Mouse (Mus musculus) limb, embryonic 14.5 days (tissue): ENCODE data around the gene Spata13. TPM values are rescaled to one million over a fixed set of nuclear protein-coding genes. Genes with fewer than 3 reads are reported as not detected.

Experiments used
- ATAC-seq: fragments of 200-750 bp; cut with Nextera tagmentation; 2 replicates; pipeline ENCODE4 v1.8.0; 2017; ENCODE audit warnings: low read depth, moderate number of reproducible peaks, moderate TSS enrichment; ENCODE audit not compliant: low FRiP score
- DNase-seq: peaks from one replicate; pipeline ENCODE4 v3.0.0-alpha.2; 2015; ENCODE audit warnings: low spot score
- H3K27ac ChIP-seq: fragments of 300-500 bp; sonication (generic); replicated peaks from 2 replicates; pipeline ENCODE4 v1.5.1; 2014; ENCODE audit warnings: low read depth, mild to moderate bottlenecking, low read length, moderate library complexity, mixed read lengths
- H3K27me3 ChIP-seq: fragments of 300-500 bp; sonication (generic); 2 replicates; pipeline ENCODE4 v1.6.1; 2014; ENCODE audit warnings: low read length, mixed read lengths; ENCODE audit not compliant: control insufficient read depth, insufficient read depth
- H3K36me3 ChIP-seq: fragments of 300-500 bp; sonication (generic); 2 replicates; pipeline ENCODE4 v1.6.1; 2014; ENCODE audit warnings: mild to moderate bottlenecking, low read length, moderate library complexity, mixed read lengths; ENCODE audit not compliant: control insufficient read depth, insufficient read depth
- H3K4me1 ChIP-seq: fragments of 300-500 bp; sonication (generic); 2 replicates; pipeline ENCODE4 v1.6.1; 2014; ENCODE audit warnings: antibody characterized with exemption, low read length, mixed read lengths; ENCODE audit not compliant: control insufficient read depth, insufficient read depth
- H3K4me2 ChIP-seq: fragments of 300-500 bp; sonication (generic); replicated peaks from 2 replicates; pipeline ENCODE4 v1.6.1; 2014; ENCODE audit warnings: low read depth, mild to moderate bottlenecking, low read length, moderate library complexity; ENCODE audit not compliant: severe bottlenecking
- H3K4me3 ChIP-seq: fragments of 300-500 bp; sonication (generic); replicated peaks from 2 replicates; pipeline ENCODE4 v1.5.1; 2014; ENCODE audit warnings: low read length
- H3K9ac ChIP-seq: fragments of 300-500 bp; sonication (generic); 2 replicates; pipeline ENCODE4 v1.6.1; 2014; ENCODE audit warnings: mild to moderate bottlenecking, low read depth, low read length, moderate library complexity; ENCODE audit not compliant: severe bottlenecking
- H3K9me3 ChIP-seq: fragments of 300-500 bp; sonication (generic); 2 replicates; pipeline ENCODE4 v1.6.1; 2016; ENCODE audit warnings: low read length; ENCODE audit not compliant: control insufficient read depth
- POLR2A ChIP-seq: fragments of 200-500 bp; IDR thresholded peaks from 2 replicates; pipeline ENCODE4 v1.8.0; 2012; ENCODE audit warnings: inconsistent platforms, mild to moderate bottlenecking, moderate library complexity, borderline replicate concordance; ENCODE audit not compliant: insufficient read depth, insufficient read length; ENCODE audit errors: extremely low read depth
- WGBS: fragments of 180-500 bp; shearing (Covaris S2); extraction: QIAGEN DNeasy Blood & Tissue Kit; methylation state at CpG from one replicate; pipeline ENCODE4 v1.1.7; 2014; 5-methylcytosine and 5-hydroxymethylcytosine counted together
- polyA plus RNA-seq, 2 experiments: library from polyadenylated mRNA; depleted of rRNA in 1 of 2; stranded (reverse) in 1 of 2; unstranded in 1 of 2; fragments of >200 nt; fragmentation: Nextera tagmentation in 1 of 2; extraction: Ambion mirVana in 1 of 2; gene quantifications; 2 replicates each; pipeline versions ENCODE4 v1.2.1 to v1.2.3; 2012 to 2014

Spata13 gene
- polyA plus RNA-seq, 2 experiments = 6.8 to 9.5 TPM

DNA sequence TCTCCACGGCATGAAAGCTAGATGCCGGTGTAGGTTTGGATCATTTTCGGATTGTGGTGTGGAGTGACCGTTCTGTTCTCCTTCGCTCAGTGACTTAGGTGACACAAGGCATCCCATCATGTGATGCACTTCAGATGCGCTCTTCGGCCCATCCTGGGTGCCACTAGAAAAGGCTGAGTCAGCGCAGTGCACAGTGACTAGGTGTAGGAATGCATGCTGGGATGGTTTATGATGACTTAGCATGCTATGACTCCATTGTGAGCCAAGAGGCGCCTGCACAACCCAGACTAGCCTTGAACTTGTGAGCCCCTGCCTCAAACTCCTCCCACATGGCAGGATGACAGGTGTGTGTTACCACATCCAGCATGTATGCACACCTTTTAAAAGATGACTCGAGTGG is 112.3 kb downstream of the Spata13 start:
- no peak for ATAC-seq
- Histone ChIP-seq H3K4me1 (peaks cover 13% of the 10 kb centered on the region), H3K4me2 (no peak overlapping the region), H3K9me3 (no peaks in the 10 kb centered on the region), H3K27ac (no peak overlapping the region), H3K9ac (no peak overlapping the region), H3K27me3 (no peaks in the 10 kb centered on the region), H3K4me3 (no peak overlapping the region), H3K36me3 (0 out of 2 replicates have a peak, but pooled peaks cover 3% of the 10 kb centered on the region)
- no peak for DNase-seq
- WGBS = 95% methylated on average over 10 of the region's 10 CpGs
- no peak for TF ChIP-seq POLR2A

DNA sequence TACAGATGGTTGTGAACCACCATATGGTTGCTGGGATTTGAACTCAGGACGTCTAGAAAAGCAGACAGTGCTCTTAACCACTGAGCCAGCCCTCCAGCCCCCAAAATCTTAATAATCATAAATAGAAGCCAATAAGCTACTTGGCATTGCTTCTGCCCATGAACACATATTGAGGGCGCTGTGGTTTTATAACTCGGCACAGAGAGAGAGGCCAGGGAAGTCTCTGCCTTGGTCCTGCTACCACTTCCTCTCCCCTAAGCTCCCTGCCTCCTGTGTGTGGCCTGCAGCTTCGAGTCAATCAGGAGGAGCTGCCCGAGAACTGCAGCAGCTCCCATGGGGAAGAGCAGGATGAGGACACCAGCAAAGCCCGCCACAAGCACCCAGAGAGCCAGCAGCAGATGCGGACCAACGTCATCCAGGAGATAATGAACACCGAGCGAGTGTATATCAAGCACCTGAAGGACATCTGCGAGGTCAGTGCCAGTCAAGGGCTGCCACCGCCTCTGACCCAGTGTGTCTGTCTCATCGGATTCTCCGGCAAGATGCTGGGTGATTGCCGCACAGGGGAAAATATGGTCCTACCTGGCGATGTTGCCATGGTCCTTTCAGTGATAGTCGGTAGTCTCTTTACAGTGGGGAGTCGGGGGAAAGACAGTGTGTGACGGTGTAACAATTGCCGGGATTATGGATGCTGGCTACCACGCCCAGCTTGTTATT is 113.5 kb downstream of the Spata13 start:
- Histone ChIP-seq H3K9ac (no peak overlapping the region), H3K9me3 (no peaks in the 10 kb centered on the region), H3K4me3 (no peak overlapping the region), H3K4me1 (peaks cover 5% of the 10 kb centered on the region), H3K27me3 (no peaks in the 10 kb centered on the region), H3K27ac (no peak overlapping the region), H3K36me3 (0 out of 2 replicates have a peak, but pooled peaks cover 3% of the 10 kb centered on the region), H3K4me2 (no peak overlapping the region)
- DNase-seq (no peak), ATAC-seq (no peak)
- 89% methylated on average over 21 of the region's 21 CpGs for WGBS
- no peak for TF ChIP-seq POLR2A

DNA sequence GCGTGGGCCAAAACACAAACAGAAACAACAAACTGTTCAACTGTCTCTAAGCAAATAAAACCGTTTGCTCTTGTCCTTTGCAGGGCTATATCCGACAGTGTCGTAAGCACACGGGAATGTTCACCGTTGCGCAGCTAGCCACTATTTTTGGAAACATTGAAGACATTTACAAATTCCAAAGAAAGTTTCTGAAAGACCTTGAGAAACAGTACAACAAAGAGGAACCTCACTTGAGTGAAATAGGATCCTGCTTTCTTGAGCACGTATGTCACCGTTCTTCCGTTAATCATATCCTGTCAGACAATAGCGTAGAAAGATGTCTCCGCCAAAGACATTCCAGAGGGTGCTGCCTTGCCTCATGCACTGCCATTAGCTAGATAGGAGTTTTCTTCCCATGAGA is 116.1 kb downstream of the Spata13 start:
- Histone ChIP-seq H3K4me3 (no peak overlapping the region), H3K36me3 (0 out of 2 replicates have a peak, but pooled peaks cover 3% of the 10 kb centered on the region), H3K4me2 (no peak overlapping the region), H3K4me1 (no peaks in the 10 kb centered on the region), H3K27me3 (no peaks in the 10 kb centered on the region), H3K9me3 (no peaks in the 10 kb centered on the region), H3K9ac (no peak overlapping the region), H3K27ac (no peak overlapping the region)
- no peak for DNase-seq
- ATAC-seq = no peak
- WGBS = 87% methylated on average over 12 of the region's 12 CpGs
- TF ChIP-seq POLR2A = no peak

- 85% methylated on average over 16 of the region's 16 CpGs for WGBS
- TF ChIP-seq POLR2A = no peak
- Histone ChIP-seq H3K27me3 (no peaks in the 10 kb centered on the region), H3K27ac (no peak overlapping the region), H3K4me2 (no peak overlapping the region), H3K36me3 (0 out of 2 replicates have a peak, but pooled peaks cover 6% of the 10 kb centered on the region), H3K9ac (no peak overlapping the region), H3K4me1 (no peaks in the 10 kb centered on the region), H3K9me3 (no peaks in the 10 kb centered on the region), H3K4me3 (no peak overlapping the region)
- no peak for ATAC-seq
- DNase-seq = no peak
These were observed 117.8 kb downstream of the Spata13 start for GRCm38 (mm10) chr14:60751581-60751980.

DNA sequence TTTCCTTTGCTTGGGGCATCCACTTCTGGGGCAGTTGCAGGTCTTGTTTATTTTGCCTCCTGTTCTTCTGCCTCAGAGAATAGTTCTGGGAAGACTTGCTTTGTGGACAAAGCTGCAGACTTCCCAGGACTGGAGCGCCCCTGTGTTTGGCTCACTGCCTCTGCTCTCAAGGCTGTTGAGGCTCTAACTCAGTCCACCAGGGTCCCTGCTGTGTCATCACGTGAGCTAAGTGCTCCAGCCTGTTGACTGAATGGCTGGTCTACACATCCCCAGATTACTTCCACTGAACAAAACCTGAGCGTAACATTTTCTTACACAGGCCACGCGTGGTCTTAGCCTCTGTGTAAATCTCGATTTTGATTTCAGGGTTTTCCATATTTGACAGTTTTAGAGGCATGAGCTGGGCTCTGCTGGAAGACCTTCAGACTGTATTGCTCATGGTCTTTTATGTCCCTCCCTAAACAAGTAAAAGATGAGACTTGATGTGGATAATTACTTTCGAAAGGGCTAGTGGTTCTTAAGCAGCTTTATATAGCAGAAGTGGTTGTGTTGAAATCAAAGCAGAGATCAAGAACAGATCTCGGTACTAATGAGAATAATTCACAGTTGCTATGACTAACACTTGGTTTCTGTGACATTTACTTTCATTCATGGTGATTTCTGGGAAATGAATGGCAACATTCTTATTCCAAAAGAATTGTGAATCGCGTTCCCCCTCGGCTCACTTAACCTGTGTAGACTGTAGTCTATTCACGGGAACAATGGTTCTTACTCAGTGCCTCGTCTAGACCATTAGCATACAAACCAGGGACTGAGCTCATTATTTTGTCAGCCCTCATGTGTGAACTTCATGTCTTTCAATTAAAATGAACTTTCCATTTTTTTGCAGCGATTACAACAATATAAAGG is 119.3 kb downstream of the Spata13 start:
- DNase-seq (no peak), ATAC-seq (no peak)
- WGBS = 81% methylated on average over 14 of the region's 14 CpGs
- H3K27ac ChIP-seq = no peak overlapping the region
- no peak overlapping the region for H3K4me3 ChIP-seq
- no peaks in the 10 kb centered on the region for H3K27me3 ChIP-seq
- H3K4me1 ChIP-seq = no peaks in the 10 kb centered on the region
- no peaks in the 10 kb centered on the region for H3K9me3 ChIP-seq
- no peak for TF ChIP-seq POLR2A
- no peak overlapping the region for H3K4me2 ChIP-seq
- no peak overlapping the region for H3K9ac ChIP-seq
- H3K36me3 ChIP-seq = 0 out of 2 replicates have a peak, but pooled peaks cover 5% of the 10 kb centered on the region
